Mouse (Mus musculus) limb, embryonic 14.5 days (tissue): ENCODE data around the gene Slc5a3. TPM values are rescaled to one million over a fixed set of nuclear protein-coding genes. Genes with fewer than 3 reads are reported as not detected.

ENCODE experiments used
- ATAC-seq: fragments of 200-750 bp; cut with Nextera tagmentation; 2 replicates; pipeline ENCODE4 v1.8.0; 2017; ENCODE audit warnings: low read depth, moderate number of reproducible peaks, moderate TSS enrichment; ENCODE audit not compliant: low FRiP score
- DNase-seq: peaks from one replicate; pipeline ENCODE4 v3.0.0-alpha.2; 2015; ENCODE audit warnings: low spot score
- H3K27ac ChIP-seq: fragments of 300-500 bp; sonication (generic); replicated peaks from 2 replicates; pipeline ENCODE4 v1.5.1; 2014; ENCODE audit warnings: low read depth, mild to moderate bottlenecking, low read length, moderate library complexity, mixed read lengths
- H3K27me3 ChIP-seq: fragments of 300-500 bp; sonication (generic); 2 replicates; pipeline ENCODE4 v1.6.1; 2014; ENCODE audit warnings: low read length, mixed read lengths; ENCODE audit not compliant: control insufficient read depth, insufficient read depth
- H3K36me3 ChIP-seq: fragments of 300-500 bp; sonication (generic); 2 replicates; pipeline ENCODE4 v1.6.1; 2014; ENCODE audit warnings: mild to moderate bottlenecking, low read length, moderate library complexity, mixed read lengths; ENCODE audit not compliant: control insufficient read depth, insufficient read depth
- H3K4me1 ChIP-seq: fragments of 300-500 bp; sonication (generic); 2 replicates; pipeline ENCODE4 v1.6.1; 2014; ENCODE audit warnings: antibody characterized with exemption, low read length, mixed read lengths; ENCODE audit not compliant: control insufficient read depth, insufficient read depth
- H3K4me2 ChIP-seq: fragments of 300-500 bp; sonication (generic); replicated peaks from 2 replicates; pipeline ENCODE4 v1.6.1; 2014; ENCODE audit warnings: low read depth, mild to moderate bottlenecking, low read length, moderate library complexity; ENCODE audit not compliant: severe bottlenecking
- H3K4me3 ChIP-seq: fragments of 300-500 bp; sonication (generic); replicated peaks from 2 replicates; pipeline ENCODE4 v1.5.1; 2014; ENCODE audit warnings: low read length
- H3K9ac ChIP-seq: fragments of 300-500 bp; sonication (generic); 2 replicates; pipeline ENCODE4 v1.6.1; 2014; ENCODE audit warnings: mild to moderate bottlenecking, low read depth, low read length, moderate library complexity; ENCODE audit not compliant: severe bottlenecking
- H3K9me3 ChIP-seq: fragments of 300-500 bp; sonication (generic); 2 replicates; pipeline ENCODE4 v1.6.1; 2016; ENCODE audit warnings: low read length; ENCODE audit not compliant: control insufficient read depth
- POLR2A ChIP-seq: fragments of 200-500 bp; IDR thresholded peaks from 2 replicates; pipeline ENCODE4 v1.8.0; 2012; ENCODE audit warnings: inconsistent platforms, mild to moderate bottlenecking, moderate library complexity, borderline replicate concordance; ENCODE audit not compliant: insufficient read depth, insufficient read length; ENCODE audit errors: extremely low read depth
- WGBS: fragments of 180-500 bp; shearing (Covaris S2); extraction: QIAGEN DNeasy Blood & Tissue Kit; methylation state at CpG from one replicate; pipeline ENCODE4 v1.1.7; 2014; 5-methylcytosine and 5-hydroxymethylcytosine counted together
- polyA plus RNA-seq, 2 experiments: library from polyadenylated mRNA; depleted of rRNA in 1 of 2; stranded (reverse) in 1 of 2; unstranded in 1 of 2; fragments of >200 nt; fragmentation: Nextera tagmentation in 1 of 2; extraction: Ambion mirVana in 1 of 2; gene quantifications; 2 replicates each; pipeline versions ENCODE4 v1.2.1 to v1.2.3; 2012 to 2014

The Slc5a3 gene
- polyA plus RNA-seq, 2 experiments, result 3.5 to 9.3 TPM

- Histone ChIP-seq H3K4me2 (peak overlapping the region; percentile 85), H3K27ac (peak overlapping the region; percentile 53), H3K9ac (peak overlapping the region; percentile 79), H3K27me3 (no peaks in the 10 kb centered on the region), H3K4me3 (peak overlapping the region; percentile 87), H3K9me3 (peaks cover 10% of the 10 kb centered on the region), H3K36me3 (peaks cover 9% of the 10 kb centered on the region), H3K4me1 (peaks cover 12% of the 10 kb centered on the region; the same call in 1 of the 2 replicates)
- no peak for TF ChIP-seq POLR2A
- ATAC-seq (peak; percentile 39; the same call in 1 of the 2 replicates), DNase-seq (no peak)
- 2% methylated on average over 11 of the region's 11 CpGs for WGBS
Measured at GRCm38 (mm10) chr16:92057456-92057851, 668 bp upstream of the Slc5a3 start.

- Histone ChIP-seq H3K36me3 (peaks cover 18% of the 10 kb centered on the region), H3K4me1 (peaks cover 12% of the 10 kb centered on the region; the same call in 1 of the 2 replicates), H3K4me2 (peak overlapping the region; percentile 85), H3K4me3 (peak overlapping the region; percentile 87), H3K9me3 (peaks cover 5% of the 10 kb centered on the region), H3K27me3 (no peaks in the 10 kb centered on the region), H3K27ac (no peak overlapping the region), H3K9ac (peak overlapping the region; percentile 79)
- TF ChIP-seq POLR2A, result no peak
- DNase-seq (no peak), ATAC-seq (no peak)
- WGBS, result 2% methylated on average over 50 of the region's 63 CpGs
Measured at GRCm38 (mm10) chr16:92058644-92059620, 810 bp downstream of the Slc5a3 start.

- WGBS, result 83% methylated on average over 3 of the region's 3 CpGs
- ATAC-seq (no peak), DNase-seq (no peak)
- H3K4me2 ChIP-seq, result peak overlapping the region; percentile 4; the same call in 1 of the 2 replicates
- H3K4me3 ChIP-seq, result peak overlapping the region; percentile 11
- H3K36me3 ChIP-seq, result peaks cover 24% of the 10 kb centered on the region
- H3K4me1 ChIP-seq, result peaks cover 12% of the 10 kb centered on the region; the same call in 1 of the 2 replicates
- no peak overlapping the region for H3K27ac ChIP-seq
- no peak for TF ChIP-seq POLR2A
- no peaks in the 10 kb centered on the region for H3K27me3 ChIP-seq
- no peaks in the 10 kb centered on the region for H3K9me3 ChIP-seq
- H3K9ac ChIP-seq, result 0 out of 2 replicates have a peak overlapping the region, but pooled peaks have one; percentile 16
Measured at GRCm38 (mm10) chr16:92060213-92060612, 2.1 kb downstream of the Slc5a3 start.

GRCm38 (mm10) chr16:92061586-92061985 lies 3.5 kb downstream of the Slc5a3 start:
- peaks cover 30% of the 10 kb centered on the region for H3K36me3 ChIP-seq
- H3K4me1 ChIP-seq, result peaks cover 12% of the 10 kb centered on the region; the same call in 1 of the 2 replicates
- no peaks in the 10 kb centered on the region for H3K9me3 ChIP-seq
- no peaks in the 10 kb centered on the region for H3K27me3 ChIP-seq
- ATAC-seq (no peak), DNase-seq (no peak)
- H3K9ac ChIP-seq, result no peak overlapping the region
- TF ChIP-seq POLR2A, result no peak
- H3K4me3 ChIP-seq, result no peak overlapping the region
- H3K27ac ChIP-seq, result no peak overlapping the region
- 97% methylated on average over 7 of the region's 7 CpGs for WGBS
- no peak overlapping the region for H3K4me2 ChIP-seq

GRCm38 (mm10) chr16:92062832-92063231 lies 4.7 kb downstream of the Slc5a3 start:
- Histone ChIP-seq H3K36me3 (peaks cover 36% of the 10 kb centered on the region), H3K27me3 (no peaks in the 10 kb centered on the region), H3K4me2 (no peak overlapping the region), H3K9me3 (no peaks in the 10 kb centered on the region), H3K4me1 (peaks cover 12% of the 10 kb centered on the region; the same call in 1 of the 2 replicates), H3K4me3 (no peak overlapping the region), H3K27ac (no peak overlapping the region), H3K9ac (no peak overlapping the region)
- 94% methylated on average over 1 of the region's 1 CpGs for WGBS
- no peak for DNase-seq
- ATAC-seq, result no peak
- TF ChIP-seq POLR2A, result no peak
